Mouse (Mus musculus) limb, embryonic 13.5 days (tissue): ENCODE results near the gene Slc26a6. TPM values are rescaled to one million over a fixed set of nuclear protein-coding genes. Genes with fewer than 3 reads are reported as not detected.

Source experiments
- ATAC-seq: fragments of 200-750 bp; cut with Nextera tagmentation; 2 replicates; pipeline ENCODE4 v1.8.0; 2017; ENCODE audit warnings: low read depth, moderate number of reproducible peaks, moderate TSS enrichment; ENCODE audit not compliant: low FRiP score
- H3K27ac ChIP-seq: fragments of 300-500 bp; sonication (generic); 2 replicates; pipeline ENCODE4 v1.5.1; 2015; ENCODE audit warnings: inconsistent platforms, mild to moderate bottlenecking, moderate library complexity
- H3K27me3 ChIP-seq: fragments of 300-500 bp; sonication (generic); 2 replicates; pipeline ENCODE4 v1.6.1; 2015; ENCODE audit warnings: mild to moderate bottlenecking, inconsistent platforms
- H3K36me3 ChIP-seq: fragments of 300-500 bp; sonication (generic); 2 replicates; pipeline ENCODE4 v1.6.1; 2015; ENCODE audit warnings: inconsistent platforms, mild to moderate bottlenecking, moderate library complexity
- H3K4me1 ChIP-seq: fragments of 300-500 bp; sonication (generic); 2 replicates; pipeline ENCODE4 v1.6.1; 2015; ENCODE audit warnings: inconsistent platforms
- H3K4me2 ChIP-seq: fragments of 300-500 bp; sonication (generic); replicated peaks from 2 replicates; pipeline ENCODE4 v1.6.1; 2015; ENCODE audit warnings: inconsistent platforms, mild to moderate bottlenecking, moderate library complexity
- H3K4me3 ChIP-seq: fragments of 300-500 bp; sonication (generic); 2 replicates; pipeline ENCODE4 v1.5.1; 2015; ENCODE audit warnings: moderate library complexity, mild to moderate bottlenecking, inconsistent platforms
- H3K9ac ChIP-seq: fragments of 300-500 bp; sonication (generic); 2 replicates; pipeline ENCODE4 v1.6.1; 2015; ENCODE audit warnings: mild to moderate bottlenecking, inconsistent platforms
- H3K9me3 ChIP-seq: fragments of 300-500 bp; sonication (generic); 2 replicates; pipeline ENCODE4 v1.6.1; 2016; ENCODE audit warnings: inconsistent platforms
- WGBS: fragments of 180-500 bp; shearing (Covaris S2); methylation state at CpG from one replicate; pipeline ENCODE4 v1.1.7; 2015; 5-methylcytosine and 5-hydroxymethylcytosine counted together
- polyA plus RNA-seq: library from polyadenylated mRNA; unstranded; fragments of >200 nt; fragmentation: Nextera tagmentation; extraction: Ambion mirVana; gene quantifications from 2 replicates; pipeline ENCODE4 v1.2.1, GENCODE M21; 2015

Gene Slc26a6
- polyA plus RNA-seq, 1 experiment from 2014 or later: 19.6 TPM

- WGBS: 5% methylated on average over 25 of the region's 25 CpGs
- H3K4me3 ChIP-seq: no peak overlapping the region
These were observed 28.9 kb upstream of the Slc26a6 start for GRCm38 (mm10) chr9:108824144-108824685.

GRCm38 (mm10) chr9:108824755-108825413 lies 28.2 kb upstream of the Slc26a6 start:
- no peak for ATAC-seq
- H3K4me1 ChIP-seq: peaks cover 12% of the 10 kb centered on the region
- peaks cover 82% of the 10 kb centered on the region for H3K27me3 ChIP-seq
- no peak overlapping the region for H3K4me3 ChIP-seq
- no peak overlapping the region for H3K27ac ChIP-seq
- no peak overlapping the region for H3K4me2 ChIP-seq
- no peak overlapping the region for H3K9ac ChIP-seq
- H3K9me3 ChIP-seq: no peaks in the 10 kb centered on the region
- WGBS: under 1% methylated on average over 31 of the region's 31 CpGs
- H3K36me3 ChIP-seq: no peaks in the 10 kb centered on the region

More at GRCm38 (mm10) chr9:108824144-108824685, 28.9 kb upstream of the Slc26a6 start:
- Histone ChIP-seq H3K9ac (no peak overlapping the region), H3K27me3 (peaks cover 76% of the 10 kb centered on the region), H3K4me2 (no peak overlapping the region), H3K4me1 (peaks cover 12% of the 10 kb centered on the region), H3K27ac (no peak overlapping the region), H3K9me3 (no peaks in the 10 kb centered on the region), H3K36me3 (no peaks in the 10 kb centered on the region)
- ATAC-seq: no peak

GRCm38 (mm10) chr9:108825820-108826699 lies 27.0 kb upstream of the Slc26a6 start, which contains the start of gene Celsr3:
TSS of gene Celsr3 (plus strand) at chr9:108826320.
- Histone ChIP-seq H3K4me2 (peak within 1 kb of the TSS; percentile 76), H3K4me1 (peaks cover 12% of the 10 kb centered on the region), H3K9ac (no peak within 1 kb of the TSS), H3K27me3 (peaks cover 93% of the 10 kb centered on the region), H3K36me3 (no peaks in the 10 kb centered on the region), H3K9me3 (no peaks in the 10 kb centered on the region), H3K4me3 (peak within 1 kb of the TSS; percentile 45), H3K27ac (no peak within 1 kb of the TSS)
- peak; percentile 68; the same call in 1 of the 2 replicates for ATAC-seq
- 2% methylated on average over 66 of the region's 70 CpGs for WGBS

DNA sequence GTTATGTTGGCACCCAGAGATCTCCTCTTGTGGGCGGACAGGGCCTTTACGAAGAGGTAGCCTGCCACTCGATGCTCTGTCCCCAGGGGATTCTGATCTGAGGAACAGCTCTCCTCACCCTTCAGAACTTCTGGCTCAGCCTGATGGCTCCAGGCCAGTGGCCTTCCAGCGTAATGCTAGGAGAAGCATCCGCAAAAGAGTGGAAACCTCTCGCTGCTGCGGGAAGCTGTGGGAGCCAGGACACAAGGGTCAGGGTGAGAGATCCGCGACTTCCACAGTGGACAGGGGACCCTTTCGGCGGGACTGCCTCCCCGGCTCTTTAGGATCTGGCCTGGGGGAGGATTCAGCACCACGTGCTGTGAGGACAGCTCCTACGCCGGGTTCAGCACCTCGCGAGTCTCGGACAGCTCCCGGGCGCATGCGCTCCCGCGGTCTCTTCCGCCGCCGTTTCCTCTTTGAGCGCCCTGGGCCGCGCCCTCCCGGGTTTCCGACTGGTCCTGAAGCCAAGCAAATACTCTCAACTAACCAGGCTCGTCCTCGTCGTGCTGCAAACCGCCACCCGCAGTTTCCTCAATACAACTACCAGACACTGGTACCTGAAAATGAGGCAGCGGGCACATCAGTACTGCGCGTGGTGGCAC lies 26.3 kb upstream of the Slc26a6 start:
- Histone ChIP-seq H3K9me3 (no peaks in the 10 kb centered on the region), H3K9ac (no peak overlapping the region), H3K36me3 (no peaks in the 10 kb centered on the region), H3K4me3 (peak overlapping the region; percentile 45), H3K27ac (no peak overlapping the region), H3K4me1 (peaks cover 17% of the 10 kb centered on the region), H3K27me3 (peaks cover 98% of the 10 kb centered on the region), H3K4me2 (peak overlapping the region; percentile 76)
- ATAC-seq: peak; percentile 21; the same call in 1 of the 2 replicates
- 2% methylated on average over 39 of the region's 39 CpGs for WGBS

DNA sequence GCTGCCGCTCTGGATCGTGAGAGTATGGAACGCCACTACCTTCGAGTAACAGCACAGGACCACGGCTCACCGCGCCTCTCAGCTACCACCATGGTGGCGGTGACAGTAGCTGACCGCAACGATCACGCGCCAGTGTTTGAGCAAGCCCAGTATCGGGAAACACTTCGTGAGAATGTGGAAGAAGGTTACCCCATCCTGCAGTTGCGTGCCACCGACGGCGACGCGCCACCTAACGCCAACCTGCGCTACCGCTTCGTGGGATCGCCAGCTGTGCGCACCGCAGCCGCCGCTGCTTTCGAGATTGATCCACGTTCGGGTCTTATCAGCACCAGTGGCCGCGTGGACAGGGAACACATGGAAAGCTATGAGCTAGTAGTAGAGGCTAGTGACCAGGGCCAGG lies 25.6 kb upstream of the Slc26a6 start:
- Histone ChIP-seq H3K4me3 (peak overlapping the region; percentile 45), H3K36me3 (no peaks in the 10 kb centered on the region), H3K9me3 (no peaks in the 10 kb centered on the region), H3K9ac (no peak overlapping the region), H3K27me3 (peaks cover 99% of the 10 kb centered on the region), H3K4me2 (peak overlapping the region; percentile 76), H3K4me1 (peaks cover 20% of the 10 kb centered on the region), H3K27ac (no peak overlapping the region)
- WGBS: 18% methylated on average over 34 of the region's 34 CpGs
- ATAC-seq: no peak

GRCm38 (mm10) chr9:108827906-108828305 lies 25.2 kb upstream of the Slc26a6 start:
- 63% methylated on average over 18 of the region's 18 CpGs for WGBS
- Histone ChIP-seq H3K36me3 (no peaks in the 10 kb centered on the region), H3K4me2 (peak overlapping the region; percentile 76; the same call in 1 of the 2 replicates), H3K4me1 (peaks cover 20% of the 10 kb centered on the region), H3K4me3 (no peak overlapping the region), H3K9me3 (no peaks in the 10 kb centered on the region), H3K9ac (no peak overlapping the region), H3K27ac (no peak overlapping the region), H3K27me3 (peaks cover 99% of the 10 kb centered on the region)
- ATAC-seq: no peak

DNA sequence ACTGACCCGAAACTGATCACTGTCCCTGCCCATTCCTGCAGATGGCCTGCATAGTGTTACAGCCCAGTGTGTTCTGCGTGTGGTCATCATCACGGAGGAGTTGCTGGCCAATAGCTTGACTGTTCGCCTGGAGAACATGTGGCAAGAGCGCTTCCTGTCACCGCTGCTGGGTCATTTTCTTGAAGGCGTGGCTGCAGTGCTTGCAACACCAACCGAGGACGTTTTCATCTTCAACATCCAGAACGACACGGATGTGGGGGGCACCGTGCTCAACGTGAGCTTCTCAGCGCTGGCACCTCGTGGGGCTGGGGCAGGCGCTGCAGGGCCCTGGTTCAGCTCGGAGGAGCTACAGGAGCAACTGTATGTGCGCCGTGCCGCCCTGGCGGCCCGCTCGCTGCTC lies 21.4 kb upstream of the Slc26a6 start:
- H3K4me2 ChIP-seq: peak overlapping the region; percentile 98
- H3K9me3 ChIP-seq: no peaks in the 10 kb centered on the region
- peak overlapping the region; percentile 51 for H3K4me3 ChIP-seq
- H3K9ac ChIP-seq: peak overlapping the region; percentile 50
- H3K27ac ChIP-seq: no peak overlapping the region
- WGBS: 7% methylated on average over 23 of the region's 23 CpGs
- no peak for ATAC-seq
- peaks cover 82% of the 10 kb centered on the region for H3K27me3 ChIP-seq
- H3K36me3 ChIP-seq: no peaks in the 10 kb centered on the region
- H3K4me1 ChIP-seq: peaks cover 14% of the 10 kb centered on the region

GRCm38 (mm10) chr9:108832390-108833108 lies 20.5 kb upstream of the Slc26a6 start:
- 3% methylated on average over 46 of the region's 46 CpGs for WGBS
- peak; percentile 97 for ATAC-seq
- Histone ChIP-seq H3K4me3 (peak overlapping the region; percentile 51), H3K36me3 (no peaks in the 10 kb centered on the region), H3K27ac (no peak overlapping the region), H3K9me3 (no peaks in the 10 kb centered on the region), H3K27me3 (peaks cover 73% of the 10 kb centered on the region), H3K9ac (peak overlapping the region; percentile 50; the same call in 1 of the 2 replicates), H3K4me1 (peaks cover 9% of the 10 kb centered on the region), H3K4me2 (peak overlapping the region; percentile 98)

DNA sequence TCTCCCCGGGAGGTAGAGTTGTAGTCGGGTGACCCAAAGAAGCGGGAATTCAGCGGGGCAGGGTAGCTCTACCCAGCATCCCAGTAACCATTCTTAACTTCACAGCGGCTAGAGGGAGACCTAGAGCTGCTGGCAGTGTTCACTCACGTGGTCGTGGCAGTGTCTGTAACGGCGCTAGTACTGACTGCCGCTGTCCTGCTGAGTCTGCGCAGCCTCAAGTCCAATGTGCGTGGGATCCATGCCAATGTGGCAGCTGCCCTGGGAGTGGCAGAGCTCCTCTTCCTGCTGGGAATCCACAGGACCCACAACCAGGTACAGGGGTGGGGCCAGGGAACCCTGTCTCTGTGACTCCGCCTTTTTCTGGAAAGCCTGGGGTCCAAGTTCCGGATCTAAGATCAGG lies 10.1 kb upstream of the Slc26a6 start:
- H3K27ac ChIP-seq: no peak overlapping the region
- 14% methylated on average over 14 of the region's 14 CpGs for WGBS
- peak overlapping the region; percentile 49 for H3K4me2 ChIP-seq
- ATAC-seq: no peak
- no peaks in the 10 kb centered on the region for H3K36me3 ChIP-seq
- H3K27me3 ChIP-seq: peaks cover 33% of the 10 kb centered on the region
- H3K9me3 ChIP-seq: no peaks in the 10 kb centered on the region
- H3K4me3 ChIP-seq: peak overlapping the region; percentile 14
- no peaks in the 10 kb centered on the region for H3K4me1 ChIP-seq
- peak overlapping the region; percentile 43; the same call in 1 of the 2 replicates for H3K9ac ChIP-seq

DNA sequence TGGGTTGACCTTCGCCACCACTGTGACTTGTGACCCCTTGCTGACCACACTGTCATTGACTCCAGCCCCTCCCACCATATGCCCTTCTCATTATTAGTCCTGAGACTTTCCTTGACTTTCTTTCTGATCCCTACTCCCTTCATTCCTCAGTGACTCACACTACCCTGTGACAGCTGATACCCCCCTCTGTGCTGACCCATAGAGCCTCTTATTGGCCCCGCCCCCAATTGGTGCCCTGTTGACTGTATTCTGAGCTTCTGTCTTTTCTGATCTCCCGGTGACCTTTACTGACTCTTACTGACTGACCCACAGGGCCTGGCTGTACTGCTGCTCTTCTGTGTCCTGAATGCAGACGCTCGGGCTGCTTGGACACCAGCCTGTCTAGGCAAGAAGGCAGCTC lies 7.7 kb upstream of the Slc26a6 start:
- 56% methylated on average over 5 of the region's 5 CpGs for whole genome bisulfite sequencing
- Histone ChIP-seq H3K27me3 (peaks cover 30% of the 10 kb centered on the region), H3K4me2 (no peak overlapping the region), H3K4me1 (no peaks in the 10 kb centered on the region), H3K36me3 (no peaks in the 10 kb centered on the region), H3K4me3 (no peak overlapping the region), H3K9me3 (no peaks in the 10 kb centered on the region), H3K9ac (no peak overlapping the region), H3K27ac (no peak overlapping the region)
- no peak for ATAC-seq

DNA sequence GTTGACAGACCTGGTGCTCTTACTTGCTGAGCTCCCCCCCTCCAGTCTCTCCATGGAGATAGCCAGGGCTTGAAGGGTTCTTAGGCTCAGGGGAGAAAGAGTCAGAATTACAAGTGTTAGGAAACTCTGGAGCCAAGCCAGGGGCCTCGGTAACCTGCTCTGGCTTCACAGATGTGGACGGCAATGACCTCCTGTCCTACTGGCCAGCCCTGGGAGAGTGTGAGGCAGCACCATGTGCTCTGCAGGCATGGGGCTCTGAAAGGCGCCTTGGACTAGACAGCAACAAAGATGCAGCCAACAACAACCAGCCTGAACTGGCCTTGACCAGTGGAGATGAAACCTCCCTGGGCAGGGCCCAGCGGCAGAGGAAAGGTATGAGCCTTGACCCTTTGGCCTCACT lies 5.7 kb upstream of the Slc26a6 start:
- Histone ChIP-seq H3K27ac (no peak overlapping the region), H3K4me3 (no peak overlapping the region), H3K4me1 (no peaks in the 10 kb centered on the region), H3K27me3 (peaks cover 20% of the 10 kb centered on the region), H3K36me3 (no peaks in the 10 kb centered on the region), H3K9ac (no peak overlapping the region), H3K9me3 (no peaks in the 10 kb centered on the region), H3K4me2 (no peak overlapping the region)
- ATAC-seq: no peak
- WGBS: 81% methylated on average over 4 of the region's 4 CpGs
